Mouse (Mus musculus) adrenal gland, postnatal 10 days (tissue): ENCODE results near the gene Rnf157. TPM values are rescaled to one million over a fixed set of nuclear protein-coding genes. Genes with fewer than 3 reads are reported as not detected.

Experiments
- DNase-seq: peaks from one replicate; pipeline ENCODE4 v3.0.0; 2021; ENCODE audit warnings: mixed read lengths
- long read RNA-seq, 2 experiments: library from polyadenylated mRNA; stranded (forward); transcript quantifications; one replicate each; pipeline ENCODE4 v2.0.0; 2021
- total RNA-seq, 2 experiments: library from RNA; stranded (reverse); gene quantifications; 2 replicates each; pipeline ENCODE4 v1.2.3; 2021

Gene Rnf157
- total RNA-seq, result 10 to 100 TPM; 11.2 to 16.5 TPM
- long read RNA-seq, experiment 1, full-length matches to known transcripts, result 1 of 6 reads
- long read RNA-seq, experiment 1, partial matches to known transcripts, result 3 of 6 reads
- long read RNA-seq, experiment 1, other reads (novel, unspliced or antisense), result 2 of 6 reads
- long read RNA-seq, experiment 2, full-length matches to known transcripts, result 5 of 10 reads
- long read RNA-seq, experiment 2, partial matches to known transcripts, result 1 of 10 reads
- long read RNA-seq, experiment 2, other reads (novel, unspliced or antisense), result 4 of 10 reads

DNA sequence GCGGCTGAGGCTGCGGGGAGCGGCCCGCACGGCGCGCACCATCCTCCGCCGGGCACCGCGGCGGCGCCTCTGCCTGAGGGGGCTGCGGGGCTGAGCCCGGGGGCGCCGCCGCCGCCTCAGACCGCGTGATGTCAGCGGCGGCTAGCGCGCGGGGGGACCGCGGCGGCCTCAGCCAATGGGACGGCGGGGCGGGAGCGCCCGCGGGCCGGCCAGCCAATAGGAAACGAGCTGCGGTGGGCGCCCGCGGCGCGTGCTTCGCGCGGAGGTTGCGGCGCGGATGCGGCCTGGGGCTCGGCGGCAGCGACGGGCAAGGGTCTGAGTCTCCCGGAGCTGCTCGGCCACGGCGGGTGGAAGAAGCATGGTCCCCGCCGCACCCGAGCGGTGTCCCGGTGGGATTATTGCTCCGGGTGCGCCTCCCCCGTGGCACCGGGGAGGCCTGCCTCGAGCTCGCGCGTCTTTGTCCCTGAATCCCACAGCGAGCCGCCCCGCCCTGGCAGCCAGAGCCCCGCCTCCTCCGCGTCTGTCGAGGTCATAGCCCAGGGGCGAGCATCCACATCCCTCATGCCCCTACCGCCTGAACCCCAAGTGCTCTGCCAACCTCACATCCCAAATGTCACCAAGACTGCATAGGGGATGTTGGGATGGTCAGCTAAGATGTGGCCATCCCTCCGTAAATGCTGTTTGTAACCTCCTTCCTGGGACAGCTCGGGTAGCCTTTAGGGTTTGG, at the start of gene Rnf157:
Rnf157 (minus strand) TSS at position 129 of the 727 bp plus-strand sequence.
- peak; percentile 87 for DNase-seq

GRCm38 (mm10) chr11:116459786-116460185, 47.0 kb upstream of the Rnf157 start:
- DNase-seq, result no peak

GRCm38 (mm10) chr11:116456234-116456633, 43.4 kb upstream of the Rnf157 start:
- DNase-seq, result no peak

- DNase-seq, result no peak
Observed at GRCm38 (mm10) chr11:116453889-116454288, 41.1 kb upstream of the Rnf157 start.

DNA sequence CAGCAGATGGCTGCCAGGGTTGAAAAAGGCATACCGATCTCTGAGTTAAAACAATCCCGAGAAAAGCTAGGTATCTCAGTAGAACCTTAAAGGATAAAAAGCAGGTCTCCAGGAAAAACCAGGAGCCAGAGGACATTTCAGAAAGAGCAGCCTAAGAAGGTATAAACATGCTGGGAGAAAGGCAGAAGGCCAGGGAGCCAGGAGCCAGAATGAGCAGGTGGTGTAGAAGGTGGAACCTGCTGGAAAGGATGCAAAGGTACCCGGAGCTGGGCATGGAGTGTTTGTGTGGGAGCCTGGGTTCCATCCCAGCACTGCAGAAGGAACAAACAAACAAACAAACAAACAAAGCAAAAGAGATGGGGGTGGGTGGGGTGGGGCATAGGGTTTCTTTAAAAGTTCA, 36.5 kb upstream of the Rnf157 start:
- no peak for DNase-seq

GRCm38 (mm10) chr11:116447822-116448221, 35.0 kb upstream of the Rnf157 start:
- DNase-seq, result no peak

DNA sequence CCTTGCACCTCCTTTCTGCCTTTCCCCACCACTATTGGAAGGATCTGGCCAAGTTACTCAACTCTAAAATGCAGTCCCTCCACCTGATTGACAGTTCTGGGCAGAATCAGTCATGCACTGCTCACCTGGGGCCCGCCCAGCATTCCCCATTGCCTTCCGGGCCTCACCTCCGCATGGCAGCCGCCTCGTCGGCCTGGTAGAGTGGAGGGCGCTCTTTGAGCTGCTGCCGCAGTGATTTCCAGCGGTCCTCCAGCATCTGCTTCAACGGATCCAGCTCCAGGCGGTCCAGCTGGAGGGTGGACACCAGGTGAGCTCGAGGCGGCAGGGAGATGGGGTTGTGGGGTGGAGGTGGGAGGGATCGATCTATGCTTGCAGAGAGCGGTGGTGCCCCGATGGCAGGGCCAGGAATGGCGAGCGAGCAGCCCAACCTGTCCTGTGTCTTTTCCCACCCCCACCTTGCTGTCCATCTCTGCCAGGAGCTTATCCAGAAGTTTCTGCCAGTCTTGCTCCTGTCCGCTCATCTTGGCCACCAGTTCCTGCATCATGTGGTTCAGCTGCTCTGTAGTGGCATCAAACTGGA, 33.6 kb upstream of the Rnf157 start:
- no peak for DNase-seq

GRCm38 (mm10) chr11:116445596-116446307, 32.9 kb upstream of the Rnf157 start:
- DNase-seq, result peak; percentile 97

GRCm38 (mm10) chr11:116443935-116444334, 31.1 kb upstream of the Rnf157 start:
- no peak for DNase-seq

- DNase-seq, result no peak
Observed at GRCm38 (mm10) chr11:116443311-116443710, 30.5 kb upstream of the Rnf157 start.

DNA sequence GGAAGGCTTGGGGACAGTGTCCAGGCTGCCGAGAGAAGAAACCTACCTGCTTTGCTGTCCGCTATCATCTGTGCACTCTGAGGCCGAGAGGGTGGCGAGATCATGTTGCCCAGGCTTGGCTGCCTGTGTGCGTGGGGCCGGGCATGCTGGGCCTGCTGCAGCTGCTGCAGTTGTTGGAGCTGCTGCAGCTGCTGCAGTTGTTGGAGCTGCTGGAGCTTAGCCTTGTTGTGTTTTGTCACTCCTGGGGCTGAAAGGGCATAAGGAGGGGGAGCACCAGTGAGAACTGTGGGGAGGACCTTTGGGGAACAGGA, 30.0 kb upstream of the Rnf157 start:
- no peak for DNase-seq

DNA sequence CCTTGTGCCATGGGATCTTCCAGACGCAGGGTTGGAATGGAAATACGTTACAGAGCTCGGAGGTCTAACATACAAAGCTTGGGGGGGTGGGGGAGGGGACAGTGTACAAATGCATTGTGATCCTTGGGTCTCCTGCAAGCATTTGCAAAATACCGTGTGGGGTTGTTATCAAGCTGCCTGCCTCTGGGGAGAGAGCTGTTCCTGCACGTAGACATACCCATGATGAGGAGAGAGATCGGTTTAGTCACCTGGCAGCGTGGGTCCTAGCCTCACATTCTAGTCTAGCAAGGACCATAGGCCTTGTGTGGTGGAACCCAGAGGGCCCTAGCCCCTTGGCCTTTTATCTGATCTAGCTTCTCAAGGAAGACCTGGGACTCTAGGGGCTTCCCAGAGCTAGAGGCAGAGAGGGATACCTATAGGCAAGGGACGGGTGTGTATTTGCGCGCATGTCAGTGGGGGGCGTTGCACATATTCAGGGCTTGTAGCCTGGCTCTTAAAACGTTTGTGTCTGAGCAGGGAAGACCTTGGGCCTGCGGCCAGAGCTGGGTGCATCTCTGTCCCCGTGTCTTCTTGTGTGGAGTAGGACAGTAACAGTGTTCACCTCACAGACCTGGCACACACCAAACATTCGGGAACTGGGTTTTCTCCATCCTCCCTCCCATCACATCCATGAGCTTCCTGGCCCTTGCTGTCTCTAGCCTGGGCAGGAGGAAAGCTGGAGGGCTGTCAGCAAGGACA, 29.5 kb upstream of the Rnf157 start:
- peak; percentile 55 for DNase-seq

GRCm38 (mm10) chr11:116440408-116441068, 27.7 kb upstream of the Rnf157 start:
- DNase-seq, result peak; percentile 49

DNA sequence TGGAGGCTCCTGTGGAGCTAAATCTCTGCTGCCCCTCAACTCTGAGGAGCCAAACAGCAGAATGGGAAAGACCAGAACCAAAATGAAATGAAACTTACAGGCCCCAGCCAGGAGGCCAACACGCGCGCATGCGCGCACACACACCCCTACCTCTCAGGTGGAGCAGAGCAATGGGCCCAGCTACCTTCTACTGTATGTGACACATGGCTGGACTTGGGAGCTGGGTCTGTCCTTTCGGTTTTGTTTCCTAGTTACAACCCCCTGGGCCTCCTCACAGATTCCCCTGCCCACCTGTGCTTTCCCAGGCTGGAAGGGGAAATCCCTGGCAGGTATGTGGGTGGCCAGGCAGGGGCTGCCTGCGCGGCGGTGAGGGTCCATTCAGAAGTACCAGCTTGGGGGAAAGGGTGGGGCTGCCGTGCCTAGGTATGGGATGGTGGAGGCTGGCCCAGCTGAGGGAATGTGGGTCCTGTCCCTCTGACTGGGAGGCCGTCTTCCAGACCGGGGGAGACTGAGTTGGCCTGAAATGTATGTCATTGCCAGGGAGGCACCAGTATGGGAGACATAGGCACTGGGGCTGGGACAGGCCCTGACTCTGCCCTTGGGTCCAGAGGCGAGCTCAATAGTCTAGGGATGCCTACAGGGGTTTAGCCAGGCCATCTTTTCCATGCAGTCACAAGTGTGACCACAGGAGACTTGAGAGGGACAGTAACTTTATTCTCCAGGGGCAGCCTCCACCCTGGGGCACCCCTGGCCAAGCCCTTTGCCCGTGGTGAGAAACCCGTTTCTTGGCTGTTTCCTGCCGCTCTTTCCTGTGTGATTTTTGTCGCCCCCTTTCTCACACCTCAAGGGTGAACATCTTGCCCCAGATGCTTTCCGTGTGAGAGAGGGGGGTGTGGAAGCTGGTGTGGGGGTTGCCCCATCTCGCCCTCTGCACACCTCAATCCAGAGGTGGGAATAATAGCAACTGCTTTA, 26.7 kb upstream of the Rnf157 start:
- DNase-seq, result no peak

DNA sequence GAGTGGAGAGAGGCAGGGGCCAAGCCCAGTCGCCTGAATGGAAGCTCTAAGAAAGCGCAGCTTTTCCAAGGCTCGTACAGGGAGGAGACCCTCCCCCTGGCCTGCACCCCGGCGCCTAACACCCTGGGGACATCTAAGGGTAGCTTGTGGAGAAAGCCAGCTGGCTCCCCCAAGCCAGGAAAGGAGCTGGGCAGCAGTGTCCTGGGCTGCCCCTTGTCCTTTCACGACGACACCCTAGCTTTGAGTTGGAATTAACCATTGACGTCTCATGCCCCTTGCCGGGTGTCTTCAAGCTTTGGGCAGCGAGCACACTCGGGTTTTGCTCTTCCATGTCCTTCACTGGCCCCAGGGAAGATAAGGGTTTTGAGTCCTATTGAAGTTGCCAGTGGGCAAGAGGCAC, 24.7 kb upstream of the Rnf157 start:
- no peak for DNase-seq

DNA sequence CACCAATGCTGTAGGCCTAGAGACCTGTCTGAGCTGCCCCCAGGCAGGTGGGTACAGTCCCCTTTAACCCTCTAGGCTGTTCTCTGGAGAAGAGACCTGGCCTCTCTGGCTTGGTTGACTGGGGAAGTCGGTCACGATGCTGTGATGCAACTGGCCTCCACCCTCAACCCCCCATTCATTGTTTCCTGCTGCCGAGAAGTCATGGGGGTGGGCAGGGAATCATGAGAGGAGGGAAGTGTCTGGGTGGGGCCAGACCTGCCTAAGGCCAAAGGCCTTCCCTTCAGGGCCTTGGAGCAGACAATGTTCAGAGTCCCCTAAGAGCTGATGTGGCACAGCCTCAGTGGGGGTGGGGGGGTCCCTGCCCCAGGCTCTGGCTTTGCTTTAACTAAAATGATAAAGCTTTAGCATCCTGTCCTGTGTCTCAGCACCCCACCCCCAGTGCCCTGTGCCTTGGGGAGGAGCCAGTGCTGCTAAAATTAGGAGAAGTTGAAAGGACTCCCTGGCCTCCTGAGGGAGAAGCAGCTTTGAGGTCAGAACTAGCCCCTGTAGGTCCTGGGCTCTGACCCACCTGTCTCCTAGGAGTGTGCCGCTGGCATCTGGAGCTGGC, 24.0 kb upstream of the Rnf157 start:
- DNase-seq, result peak; percentile 57

GRCm38 (mm10) chr11:116435992-116436724, 23.3 kb upstream of the Rnf157 start:
- DNase-seq, result no peak

GRCm38 (mm10) chr11:116434967-116435752, 22.3 kb upstream of the Rnf157 start:
- no peak for DNase-seq
